Mouse (Mus musculus) liver, adult 2 months (tissue): ENCODE data around the gene Myo1d.

ENCODE experiments used
- CTCF ChIP-seq: fragments of 200-500 bp; IDR thresholded peaks from 2 replicates; pipeline ENCODE4 v1.5.1; 2011; ENCODE audit warnings: low read depth, low read length, control low read depth
- POLR2A ChIP-seq: fragments of 200-500 bp; IDR thresholded peaks from 2 replicates; pipeline ENCODE4 v1.6.1; 2011; ENCODE audit warnings: low read length, control low read depth; ENCODE audit not compliant: insufficient read depth; ENCODE audit errors: extremely low read depth

- TF ChIP-seq CTCF (0 out of 2 replicates have a peak, but pooled peaks have one; percentile 30), POLR2A (no peak)
These were observed 28.8 kb upstream of the Myo1d start for GRCm38 (mm10) chr11:80808551-80809070.
